Mouse (Mus musculus) stomach, adult 2 months (tissue): Measurements from ENCODE around the gene Vmn2r98. TPM values are rescaled to one million over a fixed set of nuclear protein-coding genes. Genes with fewer than 3 reads are reported as not detected.

ENCODE experiments used
- polyA plus RNA-seq: library from polyadenylated mRNA; depleted of rRNA; stranded (reverse); fragments of >200 nt; gene quantifications from 2 replicates; pipeline ENCODE4 v1.2.3, GENCODE M21; 2012; rRNA removed

The Vmn2r98 gene
- not detected in 2 replicates for polyA plus RNA-seq

GRCm38 (mm10) chr17:19053160-19053559, at the start of gene Vmn2r98:
Gene Vmn2r98 (plus strand): TSS chr17:19053460.

Other genes starting within 250 kb of the Vmn2r98 start
- not detected in 2 replicates for gene Vmn2r97, start 139.2 kb upstream of the Vmn2r98 start, polyA plus RNA-seq